Mouse (Mus musculus) common myeloid progenitor, adult 5-6 weeks (primary cell): ENCODE data around the gene Cmip. TPM values are rescaled to one million over a fixed set of nuclear protein-coding genes. Genes with fewer than 3 reads are reported as not detected.

ENCODE experiments used
- ATAC-seq: replicated peaks from 2 replicates; pipeline ENCODE4 v1.8.0; 2016; ENCODE audit warnings: low read depth, mild to moderate bottlenecking, moderate TSS enrichment, inconsistent platforms; ENCODE audit not compliant: poor library complexity, severe bottlenecking
- total RNA-seq: library from RNA; stranded (forward); fragments of 200-1000, 187-1606 nt; gene quantifications from 2 replicates; pipeline ENCODE4 v1.2.3, GENCODE M21; 2017

Cmip gene
- total RNA-seq, 1 experiment from 2014 or later, result 29.0 TPM

DNA sequence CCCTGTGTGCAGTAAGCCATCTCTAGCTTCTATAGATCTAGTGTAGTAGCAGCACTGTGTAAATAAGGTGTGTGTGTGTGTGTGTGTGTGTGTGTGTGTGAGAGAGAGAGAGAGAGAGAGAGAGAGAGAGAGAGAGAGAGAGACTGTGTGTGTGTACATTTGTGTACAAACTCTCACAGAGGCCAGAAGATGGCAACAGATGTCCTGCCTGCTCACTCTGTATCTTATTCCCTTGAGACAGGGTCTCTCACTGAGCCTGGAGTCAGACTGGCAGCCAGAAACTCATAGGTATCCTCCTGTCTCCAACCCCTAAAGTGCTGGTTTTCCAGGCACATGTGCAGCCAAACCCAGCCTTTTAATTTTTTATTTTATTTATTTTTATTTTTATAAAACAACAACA lies 221.2 kb downstream of the Cmip start:
- ATAC-seq, result no peak

DNA sequence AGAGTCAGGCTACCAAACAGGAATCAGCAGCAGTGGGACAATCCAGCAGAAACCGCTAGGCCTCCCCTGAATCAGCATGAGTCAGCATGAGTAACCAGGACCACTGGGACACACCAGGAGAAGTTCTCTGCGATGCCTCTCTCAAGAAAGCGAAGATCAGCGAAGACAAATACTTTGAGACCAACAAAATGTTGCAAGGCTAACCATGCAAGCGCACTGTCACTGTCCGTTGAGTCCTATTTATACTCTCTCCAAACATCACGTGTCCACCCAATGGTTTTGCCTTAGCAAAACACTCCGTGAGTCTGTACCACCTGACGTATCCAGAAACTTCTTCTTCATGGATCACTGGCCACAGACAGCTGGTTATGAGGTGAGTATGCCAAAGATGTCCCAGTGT lies 223.1 kb downstream of the Cmip start:
- ATAC-seq, result no peak

DNA sequence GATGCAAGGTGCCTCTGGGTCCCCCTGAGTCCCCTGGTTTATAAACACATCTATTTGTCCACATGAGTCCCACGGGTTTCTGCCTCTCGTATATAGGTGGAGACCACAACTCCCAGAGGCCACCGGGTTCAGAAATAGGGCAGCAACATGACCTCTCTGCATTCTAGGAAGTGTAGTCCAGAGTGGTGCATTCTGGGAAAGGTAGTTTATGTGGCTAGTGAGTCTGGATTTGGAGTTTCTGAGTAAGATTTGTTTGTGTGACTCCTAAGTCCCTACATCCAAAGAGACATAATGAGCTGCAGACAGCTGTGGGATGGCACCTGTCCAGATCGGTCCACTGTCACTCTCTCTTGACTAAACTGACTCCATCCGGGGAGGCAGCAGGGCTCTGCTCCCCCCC lies 223.7 kb downstream of the Cmip start:
- no peak for ATAC-seq

DNA sequence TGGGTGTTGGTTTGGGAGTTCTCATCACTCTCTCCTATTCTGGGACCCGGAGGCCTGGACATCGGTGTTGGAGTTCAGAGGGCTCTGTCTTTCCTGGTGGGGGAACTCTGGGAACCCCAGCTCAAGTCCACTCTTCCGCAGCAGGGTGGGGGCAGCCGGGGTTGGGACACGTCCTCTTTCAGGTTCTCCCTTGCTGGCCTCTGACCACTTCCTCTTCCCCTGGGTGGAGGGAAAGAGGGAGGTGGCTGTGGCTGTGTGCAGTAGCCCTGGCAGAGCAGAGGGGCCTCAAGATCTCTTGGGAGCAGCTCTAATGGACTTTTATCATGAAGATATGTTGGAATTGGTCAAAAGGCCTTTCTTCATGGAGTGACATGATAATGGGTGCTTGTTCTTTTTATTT lies 225.0 kb downstream of the Cmip start:
- ATAC-seq, result peak; percentile 97

DNA sequence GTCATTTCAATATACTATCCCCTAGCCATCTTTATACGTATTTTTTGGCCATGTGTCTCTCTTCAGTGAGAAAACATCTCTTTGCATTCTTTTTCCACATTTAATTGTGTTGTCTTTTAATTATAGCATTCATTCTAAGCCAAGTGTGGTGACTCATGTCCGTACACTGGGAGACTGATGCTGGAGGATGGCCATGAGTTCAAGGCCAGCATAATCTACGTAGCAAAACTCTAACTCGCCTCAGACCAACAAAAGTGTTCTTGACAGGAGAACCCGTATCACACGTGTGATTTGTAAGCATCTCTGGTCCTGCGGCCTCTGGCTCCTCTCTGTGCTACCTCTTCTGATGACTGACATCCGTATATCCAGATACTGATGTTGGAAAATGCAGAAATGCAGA lies 227.9 kb downstream of the Cmip start:
- ATAC-seq, result no peak

DNA sequence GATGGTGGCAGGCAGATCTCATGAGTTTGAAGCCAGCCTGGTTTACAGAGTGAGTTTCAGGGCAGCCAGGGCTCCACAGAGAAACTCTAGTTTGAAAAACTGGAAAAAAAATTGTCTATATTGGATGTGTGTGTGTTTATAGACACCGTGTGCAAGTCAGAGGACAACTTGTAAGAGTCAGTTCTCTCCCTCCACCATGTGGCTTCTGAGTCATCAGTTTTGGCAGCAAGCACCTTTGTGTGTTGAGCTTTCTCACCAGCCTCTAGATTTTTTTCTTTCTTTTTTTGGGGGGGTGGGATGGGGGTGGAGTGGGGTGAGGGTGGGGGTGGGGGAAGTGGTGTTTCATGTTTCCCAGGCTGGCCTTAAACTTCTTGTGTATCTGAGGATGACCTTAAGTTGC lies 228.5 kb downstream of the Cmip start:
- ATAC-seq, result no peak

DNA sequence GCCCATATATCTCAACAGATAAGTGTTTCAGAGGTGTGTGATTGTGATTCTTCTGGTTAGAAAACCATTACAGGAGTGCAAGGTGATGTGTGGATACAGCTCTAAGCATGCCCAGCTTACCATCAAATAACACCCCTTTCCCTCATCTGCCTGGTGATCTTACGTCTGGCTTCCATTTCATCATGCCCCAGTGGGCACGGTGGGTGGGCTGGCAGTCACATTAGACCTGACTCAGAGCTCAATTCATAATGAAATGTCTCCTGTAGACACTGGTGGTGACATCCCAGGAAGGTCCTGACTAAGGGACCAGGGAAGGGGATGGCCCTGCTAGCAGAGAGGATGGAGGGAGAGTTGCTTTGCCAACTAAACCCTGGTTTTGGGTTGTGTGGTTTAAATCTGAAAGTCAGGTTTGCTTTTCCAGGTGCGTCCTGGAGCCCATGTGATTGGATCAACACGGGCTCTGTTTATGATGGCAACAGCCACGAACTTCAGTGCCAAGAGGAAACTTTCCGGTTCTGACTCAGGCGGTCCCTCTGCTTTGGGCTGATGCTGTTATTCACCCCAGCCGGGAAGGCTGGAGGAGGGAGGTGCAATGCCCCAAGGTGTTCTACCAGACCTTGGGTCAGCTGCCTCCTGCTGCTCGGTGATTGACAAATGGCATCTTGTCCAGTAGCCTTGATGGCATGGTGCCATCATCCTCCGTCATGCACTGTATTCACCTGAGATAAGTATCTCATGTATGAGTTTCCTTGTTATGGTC lies 231.6 kb downstream of the Cmip start:
- no peak for ATAC-seq

DNA sequence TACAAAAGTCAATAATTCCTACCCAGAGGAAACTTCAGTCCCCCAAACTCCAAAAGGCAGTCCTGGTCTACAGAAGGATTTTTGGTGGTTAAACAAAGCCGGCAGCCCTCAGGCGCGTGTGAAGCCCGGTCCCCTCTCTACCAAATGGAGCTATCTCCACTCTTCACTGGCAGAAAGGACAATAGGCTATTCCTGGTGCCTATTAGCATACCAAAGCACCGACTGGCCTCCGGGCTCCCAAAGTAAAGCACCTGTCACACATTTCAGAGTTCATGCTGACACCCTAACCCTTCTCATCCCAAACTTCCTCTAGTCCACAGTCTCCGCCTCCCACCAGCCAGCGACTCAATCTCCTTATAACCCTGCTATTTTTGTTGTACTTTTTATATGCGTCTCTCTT lies 236.7 kb downstream of the Cmip start:
- ATAC-seq, result no peak

DNA sequence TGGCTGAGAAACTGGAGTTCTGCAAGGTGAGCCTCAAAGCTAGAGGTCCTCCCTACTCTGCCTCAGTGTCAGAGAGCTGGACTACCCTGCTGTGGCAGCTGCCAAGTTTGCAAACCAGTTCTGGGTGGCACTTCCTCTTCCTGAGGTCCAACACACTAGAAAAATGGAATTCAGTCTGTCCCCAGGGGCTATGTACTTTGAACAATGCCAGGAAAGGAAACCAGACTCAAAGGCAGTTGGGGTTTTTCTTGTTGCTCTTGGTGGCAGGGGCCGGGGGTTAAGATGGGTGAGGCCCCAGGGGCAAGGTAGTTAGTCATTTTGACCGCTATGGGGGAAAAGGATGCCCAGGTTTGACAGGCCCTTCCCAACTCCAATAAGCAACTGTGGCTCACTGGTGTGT lies 238.0 kb downstream of the Cmip start:
- peak; percentile 45 for ATAC-seq

DNA sequence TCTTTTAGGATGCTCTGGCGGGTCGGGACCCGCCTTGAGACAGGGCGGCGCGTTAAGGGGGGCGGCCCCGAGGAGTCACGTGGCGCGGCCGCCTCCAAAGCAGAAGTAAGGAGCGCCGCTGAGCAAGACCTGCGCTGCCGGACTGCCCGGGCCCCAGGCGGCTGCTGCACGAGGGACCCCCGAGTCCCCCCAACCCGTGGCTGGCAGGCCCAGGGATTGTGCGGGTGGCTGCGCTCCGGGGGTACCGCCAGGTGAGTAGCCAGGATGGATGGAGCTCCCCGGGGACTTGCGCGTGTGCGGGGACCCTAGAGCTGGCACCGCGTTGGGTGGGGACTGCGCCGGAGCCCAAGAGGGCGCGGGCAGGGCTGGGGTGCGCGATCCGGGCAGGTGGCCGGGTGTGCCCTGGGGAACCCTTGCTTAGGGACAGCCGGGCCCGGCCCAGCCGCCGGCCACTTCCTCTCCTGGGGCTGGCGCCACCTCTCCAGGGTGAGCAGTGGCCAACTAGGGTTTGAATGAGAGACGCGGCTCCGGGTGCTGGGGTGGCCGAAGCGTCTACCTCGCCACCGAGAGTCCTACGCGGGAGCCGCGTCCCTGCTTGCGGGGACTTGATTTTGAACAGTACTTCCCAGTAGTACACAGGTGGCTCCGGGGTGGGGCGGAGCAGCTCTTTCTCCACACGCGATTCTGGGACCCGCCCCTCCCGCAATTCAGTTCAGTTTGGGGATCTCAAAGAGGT lies 241.5 kb downstream of the Cmip start, which contains the start of gene Plcg2:
TSS of gene Plcg2 (plus strand) at position 113 of the 736 bp plus-strand sequence.
- ATAC-seq, result peak; percentile 60

DNA sequence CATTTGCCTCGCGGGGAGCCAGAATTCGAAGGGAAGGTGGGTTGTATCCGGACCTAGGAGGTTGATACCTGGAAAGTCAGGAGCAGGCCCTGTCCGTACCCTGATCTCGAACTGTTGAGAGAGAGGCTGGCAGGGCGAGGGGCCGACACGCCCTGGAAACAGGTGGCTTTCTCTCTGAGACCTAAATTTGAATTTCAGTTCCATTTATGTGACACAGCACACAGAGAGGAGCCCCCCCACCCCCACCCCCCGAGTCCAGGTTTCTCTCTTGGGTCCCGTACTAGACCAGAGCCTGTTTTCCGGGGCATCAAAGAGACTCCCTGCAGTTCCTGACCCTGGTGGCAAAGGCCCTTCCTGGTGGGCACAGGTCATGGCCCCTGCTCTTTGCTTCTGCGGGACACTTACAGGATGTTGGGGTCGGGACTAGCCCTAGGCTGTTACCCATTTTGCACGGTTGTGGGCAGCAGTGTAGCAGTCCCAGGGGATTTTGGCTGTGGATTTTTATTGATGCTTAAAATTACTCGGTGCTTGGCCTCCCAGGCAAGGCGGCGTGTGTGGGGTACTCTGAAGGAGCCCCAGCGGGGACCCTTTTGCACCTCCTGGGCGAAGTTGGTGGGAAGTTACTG lies 242.2 kb downstream of the Cmip start:
- ATAC-seq, result no peak

DNA sequence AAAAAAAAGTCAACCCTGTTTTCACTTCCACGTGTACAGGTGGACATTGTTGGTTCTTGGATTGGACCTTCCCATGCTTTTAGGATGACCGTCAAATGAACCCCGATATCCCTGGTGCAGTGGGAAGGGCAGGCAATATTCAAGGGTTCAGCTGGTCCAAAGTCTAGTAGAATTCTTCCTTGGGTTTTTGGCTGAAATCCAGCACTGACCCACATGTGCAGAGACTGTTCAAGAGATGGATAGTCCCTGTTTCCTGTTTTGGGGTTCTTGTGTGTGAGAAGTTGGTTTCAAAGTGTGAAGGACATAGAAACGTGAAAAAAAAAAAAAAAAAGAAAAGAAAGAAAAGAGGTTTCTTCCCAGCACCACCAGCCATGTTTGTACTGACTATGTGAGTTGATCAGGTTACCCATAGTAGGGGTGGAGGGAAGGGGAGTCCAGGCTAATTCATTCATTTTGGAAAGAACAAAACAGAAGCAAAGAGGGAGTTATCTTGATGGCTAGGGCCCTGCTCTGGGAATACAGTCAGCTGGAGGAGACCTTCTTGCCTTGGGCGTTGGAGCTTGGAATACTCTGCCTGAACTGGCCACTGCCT lies 243.5 kb downstream of the Cmip start:
- ATAC-seq, result peak; percentile 19; the same call in 1 of the 2 replicates

DNA sequence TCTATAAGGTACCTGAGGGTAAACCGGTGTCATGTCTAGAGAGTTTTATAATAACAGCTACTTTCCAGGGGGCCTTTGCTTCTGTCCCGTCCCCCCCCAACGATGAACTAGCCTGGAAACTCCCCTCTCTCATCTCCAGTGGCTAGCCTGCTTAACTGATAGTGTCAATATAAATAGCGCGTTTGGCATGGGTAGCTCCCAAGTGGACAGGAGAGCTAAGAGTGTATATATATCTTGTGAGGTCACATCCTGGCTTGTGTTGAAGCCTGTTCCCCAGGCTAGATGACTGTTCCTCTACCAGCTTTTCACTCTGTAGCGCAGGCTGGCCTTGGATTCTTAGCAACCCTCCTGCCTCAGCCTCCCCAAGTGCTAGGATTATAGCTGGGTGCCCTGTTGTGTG lies 244.5 kb downstream of the Cmip start:
- no peak for ATAC-seq

DNA sequence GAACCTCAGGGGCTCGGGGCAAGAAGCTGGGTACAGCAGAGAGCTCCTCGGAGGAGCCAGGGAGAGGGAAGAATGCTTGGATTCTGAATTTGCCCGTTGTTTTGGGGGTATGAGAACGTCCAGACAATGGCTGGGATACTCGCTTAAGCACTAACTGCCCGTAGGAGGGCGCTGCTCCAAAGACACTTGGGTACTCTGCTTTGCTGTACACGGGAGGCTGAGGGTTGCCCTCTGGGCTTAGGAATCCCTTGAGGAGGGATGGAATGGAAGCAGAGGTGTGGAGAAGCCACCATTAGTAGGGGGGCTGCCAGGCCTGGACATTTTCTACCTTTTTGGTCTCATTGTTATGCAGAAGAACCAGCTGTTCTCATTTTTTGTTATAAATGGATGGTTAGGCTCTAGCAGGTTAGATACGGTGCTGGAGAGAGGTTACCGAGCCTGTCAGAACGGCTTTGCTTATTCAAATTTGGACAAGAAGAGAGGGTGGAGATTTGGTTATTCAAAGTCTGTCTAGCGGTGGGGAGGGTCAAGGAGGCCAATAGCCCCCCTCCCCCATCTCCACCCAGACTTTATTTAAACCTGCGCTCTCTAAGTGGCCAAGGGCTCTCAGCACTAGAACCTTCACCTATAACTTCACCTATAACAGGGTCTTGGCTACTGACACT lies 246.7 kb downstream of the Cmip start:
- no peak for ATAC-seq

DNA sequence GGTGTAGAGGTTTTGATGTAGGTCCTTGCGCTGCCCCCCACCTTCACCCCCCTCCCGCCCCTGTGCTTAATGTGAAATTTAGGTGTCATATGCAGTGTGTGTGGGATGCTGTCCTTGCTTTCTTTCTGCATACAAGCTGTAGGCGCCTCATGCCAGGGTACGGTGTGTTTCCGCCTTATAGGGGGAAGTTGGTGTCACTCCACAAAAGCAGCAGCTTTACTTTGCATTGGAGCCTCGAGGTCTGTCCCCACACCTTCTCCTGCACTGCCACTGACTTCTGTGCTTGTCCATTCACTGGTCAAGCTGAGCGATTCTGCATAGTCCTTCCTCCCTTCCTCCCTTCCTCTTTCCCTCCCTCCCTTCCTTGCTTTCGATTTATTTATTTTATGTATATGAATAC lies 250.8 kb downstream of the Cmip start:
- ATAC-seq, result 0 out of 2 replicates have a peak, but pooled peaks have one; percentile 47

Other genes with a start within 250 kb of the Cmip start
- gene Pkd1l2, start 174.6 kb upstream of the Cmip start, total RNA-seq, result not detected in 2 replicates
- gene Bco1, start 161.2 kb upstream of the Cmip start, total RNA-seq, result 0.19 and 1.3 TPM in 2 replicates
- 5.4 and 5.7 TPM in 2 replicates for gene Gan, start 98.9 kb upstream of the Cmip start, total RNA-seq
- 56.3 and 76.7 TPM in 2 replicates for gene Plcg2, start 241.2 kb downstream of the Cmip start, total RNA-seq